Mouse (Mus musculus) spleen, adult 18-20 months (tissue): ENCODE measurements around the gene Gm26741.

Experiments
- DNase-seq, 2 experiments: peaks; one replicate each; pipeline ENCODE4 v3.0.0; 2022; ENCODE audit warnings: mixed read lengths in 2 of 2

Gene Gm26741

DNA sequence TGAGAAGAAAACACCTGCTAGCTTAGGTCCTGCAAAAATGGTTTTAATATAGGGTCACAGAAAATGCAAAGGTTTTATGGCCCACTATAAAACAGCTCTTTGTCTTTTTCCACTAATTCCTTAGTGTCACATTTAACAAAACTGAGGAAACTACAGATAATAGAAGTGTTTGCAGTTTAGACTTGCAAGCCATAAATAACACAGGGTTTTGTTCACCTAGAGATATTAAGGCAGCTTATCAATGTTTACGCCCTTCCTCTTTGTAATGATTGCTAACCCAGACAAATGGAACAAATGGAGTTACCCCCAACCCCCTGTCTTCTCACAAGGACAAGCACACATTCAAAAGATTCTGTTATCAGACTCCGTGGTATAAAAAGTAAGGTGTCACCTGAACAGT, 32.6 kb downstream of the Gm26741 start:
- DNase-seq: no peak

DNA sequence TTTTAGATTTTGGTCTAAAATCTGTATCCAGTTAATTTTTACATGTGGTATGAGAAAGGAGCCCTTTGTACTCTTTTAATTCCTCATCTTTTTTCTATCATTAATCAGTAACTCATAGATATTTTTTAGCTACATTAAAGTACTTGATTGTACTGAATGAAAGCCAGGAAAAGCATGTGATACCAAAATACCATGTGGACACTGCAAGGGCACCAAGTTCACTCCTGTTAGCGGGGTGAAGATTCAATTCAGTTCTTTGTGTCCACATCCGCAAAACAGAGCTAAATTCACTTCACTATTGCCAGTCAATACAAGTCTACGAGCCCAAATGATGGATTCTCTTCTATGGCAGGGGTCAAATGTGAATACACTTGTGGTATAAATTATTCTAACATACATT, 38.1 kb downstream of the Gm26741 start:
- DNase-seq: no peak

DNA sequence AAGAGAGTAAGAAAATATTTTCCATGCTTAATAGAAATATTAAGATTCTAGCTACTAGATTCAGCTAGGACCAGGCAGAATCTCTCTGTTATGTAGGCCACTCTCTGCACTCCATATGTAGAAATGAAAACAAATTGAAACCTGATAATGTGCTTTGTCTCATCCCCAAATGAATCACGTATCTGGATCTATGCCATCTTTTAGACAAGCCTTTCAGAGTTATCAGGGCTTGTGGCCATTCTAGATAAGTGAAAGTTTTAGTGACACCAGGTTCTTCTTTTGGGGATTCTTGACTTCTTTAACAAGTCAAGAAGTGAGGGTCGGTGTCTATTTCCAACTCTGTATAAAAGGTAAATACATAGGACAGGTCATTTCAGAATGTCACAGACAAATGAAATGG, 40.1 kb downstream of the Gm26741 start:
- DNase-seq: no peak

DNA sequence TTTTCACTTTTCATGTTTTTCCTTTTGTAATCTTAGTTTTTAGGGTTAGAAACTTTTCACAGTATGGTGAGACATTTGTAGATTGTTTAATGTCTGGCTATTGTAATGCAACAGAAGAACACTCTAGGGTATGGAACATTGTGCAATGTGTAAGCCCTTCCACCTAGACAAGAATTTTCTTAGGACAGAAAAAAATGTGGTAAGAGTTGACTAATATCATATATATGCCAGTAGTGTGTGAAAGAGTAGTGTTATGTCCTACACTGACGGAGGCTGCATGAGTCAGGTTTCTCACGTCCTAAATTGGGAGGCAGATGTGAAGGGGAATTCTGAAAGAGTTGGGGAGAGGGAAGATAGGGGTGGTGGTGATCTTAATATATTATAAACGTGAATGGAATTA, 41.2 kb downstream of the Gm26741 start:
- no peak for DNase-seq

- no peak for DNase-seq
These were observed 46.6 kb downstream of the Gm26741 start for GRCm38 (mm10) chr10:52405160-52405559.

- DNase-seq: no peak
These were observed 49.0 kb downstream of the Gm26741 start for GRCm38 (mm10) chr10:52407526-52407925.
